Mouse (Mus musculus): ENCODE results near the gene Smok3b. TPM values are rescaled to one million over a fixed set of nuclear protein-coding genes. Genes with fewer than 3 reads are reported as not detected.
"Not testable (repeated sequence)": the region's sequence is repeated elsewhere in the genome, so short reads cannot be mapped to it uniquely, and the experiment has no call there.

Gene Smok3b
- polyA plus RNA-seq (2016; fragmentation: Nextera tagmentation; extraction: Ambion mirVana), result not detected in 2 replicates

DNA sequence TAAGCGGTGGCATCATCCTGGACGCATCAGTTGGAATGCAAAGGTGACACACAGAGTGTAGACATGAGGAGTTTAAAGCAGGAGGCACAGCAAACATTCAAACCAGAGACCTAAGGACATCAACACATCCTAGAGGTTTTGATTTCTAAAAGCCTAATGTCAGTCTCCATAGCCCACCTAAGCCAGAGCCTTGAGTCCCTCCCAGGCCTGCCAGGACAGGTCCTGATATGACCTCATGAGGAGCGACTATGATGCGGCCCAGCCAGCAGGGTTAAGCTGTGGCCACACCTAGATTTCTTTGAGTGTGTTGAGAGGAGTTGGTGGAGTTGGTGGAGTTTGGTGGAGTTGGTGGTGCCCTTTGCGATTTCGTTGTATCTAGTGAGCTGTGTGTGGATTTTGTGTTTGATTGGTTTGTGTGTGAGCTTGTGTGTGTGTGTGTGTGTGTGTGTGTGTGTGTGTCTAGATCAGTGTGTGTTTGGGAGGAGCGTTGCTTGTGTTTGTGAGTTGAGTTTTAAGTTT lies at the start of gene Smok3b, which contains the start of gene Smok3a:
Gene Smok3b, plus strand, starts transcription at position 469 of the 519 bp plus-strand sequence.
Gene Smok3a, plus strand, starts transcription at position 301 of the 519 bp plus-strand sequence.
- DNase-seq (ENCODE audit: extremely low spot score, low spot score); H3K4me3 ChIP-seq; H3K9me3 ChIP-seq; H3K27me3 ChIP-seq (ENCODE audit: poor library complexity, severe bottlenecking); H3K27ac ChIP-seq; H3K4me1 ChIP-seq; H3K36me3 ChIP-seq (replicated peaks): not testable (repeated sequence)
- WGBS, result 91% methylated on average over 3 of the region's 7 CpGs

DNA sequence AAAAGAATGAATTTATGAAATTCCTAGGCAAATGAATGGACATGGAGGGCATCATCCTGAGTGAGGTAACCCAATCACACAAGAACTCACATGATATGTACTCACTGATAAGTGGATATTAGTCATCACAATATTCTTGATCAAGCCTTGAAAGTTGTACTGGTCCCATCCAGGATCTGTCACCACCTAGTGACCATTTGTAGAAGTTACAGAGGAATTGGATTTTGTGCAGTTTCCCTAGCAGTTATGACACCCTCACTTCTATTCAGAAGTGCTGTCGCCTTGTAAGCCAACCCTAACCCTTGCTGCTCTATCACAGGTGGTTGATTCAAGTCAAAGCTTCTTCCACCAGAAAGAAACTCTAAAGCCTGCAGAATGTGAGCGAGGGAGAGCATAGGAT lies 48.1 kb upstream of the Smok3b start:
- no peaks in the 10 kb centered on the region for H3K36me3 ChIP-seq (replicated peaks)
- DNase-seq (ENCODE audit: extremely low spot score, low spot score), result no peak
- H3K4me3 ChIP-seq, result no peak overlapping the region
- H3K27me3 ChIP-seq (ENCODE audit: poor library complexity, severe bottlenecking), result no peaks in the 10 kb centered on the region
- H3K9me3 ChIP-seq, result no peaks in the 10 kb centered on the region
- no peak overlapping the region for H3K27ac ChIP-seq
- no peaks in the 10 kb centered on the region for H3K4me1 ChIP-seq
- 66% methylated on average over 2 of the region's 2 CpGs for WGBS

DNA sequence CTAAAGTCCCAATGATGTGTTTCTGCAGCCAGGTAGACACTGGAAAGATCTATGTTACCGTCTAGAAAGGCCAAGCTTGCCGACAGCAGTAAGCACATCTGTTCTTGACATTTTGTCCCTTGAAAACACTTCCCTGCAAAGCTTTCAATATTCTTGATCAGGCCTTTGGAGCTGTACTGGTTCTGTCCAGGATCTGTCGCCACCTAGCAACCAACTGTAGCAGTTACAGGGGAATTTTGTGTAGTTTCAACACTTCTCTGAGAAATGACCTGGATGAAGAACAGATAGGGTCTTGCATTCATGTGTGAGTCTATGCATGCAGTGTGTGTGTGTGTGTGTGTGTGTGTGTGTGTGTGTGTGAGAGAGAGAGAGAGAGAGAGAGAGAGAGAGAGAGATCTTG lies 47.5 kb upstream of the Smok3b start:
- DNase-seq (ENCODE audit: extremely low spot score, low spot score), result no peak

GRCm38 (mm10) chr5:137974724-137975123 lies 46.5 kb upstream of the Smok3b start:
- 74% methylated on average over 3 of the region's 3 CpGs for WGBS
- H3K9me3 ChIP-seq, result no peaks in the 10 kb centered on the region
- no peak overlapping the region for H3K27ac ChIP-seq
- no peaks in the 10 kb centered on the region for H3K4me1 ChIP-seq
- H3K27me3 ChIP-seq (ENCODE audit: poor library complexity, severe bottlenecking), result no peaks in the 10 kb centered on the region
- no peak overlapping the region for H3K4me3 ChIP-seq
- DNase-seq (ENCODE audit: extremely low spot score, low spot score), result no peak
- no peaks in the 10 kb centered on the region for H3K36me3 ChIP-seq (replicated peaks)

More for the DNA sequence above, 47.5 kb upstream of the Smok3b start:
- Histone ChIP-seq H3K27me3 (ENCODE audit: poor library complexity, severe bottlenecking) (no peaks in the 10 kb centered on the region), H3K4me1 (no peaks in the 10 kb centered on the region), H3K4me3 (no peak overlapping the region), H3K36me3 (replicated peaks) (no peaks in the 10 kb centered on the region), H3K9me3 (no peaks in the 10 kb centered on the region), H3K27ac (no peak overlapping the region)
- WGBS, result 66% methylated on average over 3 of the region's 3 CpGs

DNA sequence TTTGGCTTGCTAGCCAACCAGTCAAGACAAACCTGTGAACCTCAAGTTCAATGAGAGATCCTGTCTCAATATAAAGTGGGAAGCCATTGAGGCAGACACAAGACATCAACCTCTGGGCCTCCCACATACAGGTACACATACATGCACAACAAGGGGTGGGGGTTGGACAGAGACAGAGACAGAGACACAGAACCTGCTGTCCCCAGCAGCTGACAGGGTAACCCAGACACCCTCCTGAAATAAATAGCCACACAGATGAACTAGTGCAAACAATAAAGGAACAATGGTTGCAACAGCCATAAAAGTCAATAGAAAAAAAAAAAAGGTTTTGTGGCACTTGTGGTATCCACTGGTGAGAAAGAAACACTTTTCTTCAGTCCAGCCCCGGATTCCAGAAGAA lies 45.8 kb upstream of the Smok3b start:
- Histone ChIP-seq H3K27me3 (ENCODE audit: poor library complexity, severe bottlenecking) (no peaks in the 10 kb centered on the region), H3K9me3 (no peaks in the 10 kb centered on the region), H3K36me3 (replicated peaks) (no peaks in the 10 kb centered on the region), H3K4me1 (no peaks in the 10 kb centered on the region), H3K4me3 (no peak overlapping the region), H3K27ac (no peak overlapping the region)
- WGBS, result 74% methylated on average over 1 of the region's 1 CpGs
- no peak for DNase-seq (ENCODE audit: extremely low spot score, low spot score)

DNA sequence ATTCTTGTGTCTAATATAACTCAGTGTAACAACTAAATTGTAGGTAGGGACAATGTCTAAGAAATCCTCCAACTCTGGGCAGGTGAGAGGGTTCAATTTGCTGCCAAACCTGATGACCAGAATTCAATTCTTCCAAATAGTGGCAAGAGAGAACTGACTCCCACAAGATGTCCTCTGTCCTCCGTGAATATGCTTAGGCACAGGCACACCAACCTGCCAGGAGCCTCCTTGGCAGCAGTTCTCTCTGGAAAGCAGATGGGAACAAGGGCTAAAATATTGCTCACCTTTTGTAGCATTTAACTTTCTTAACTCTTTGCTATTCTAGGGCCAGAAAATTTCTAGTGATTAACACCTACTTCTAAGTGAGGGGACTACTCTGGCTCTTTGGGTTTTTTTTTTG lies 43.9 kb upstream of the Smok3b start:
- no peak overlapping the region for H3K27ac ChIP-seq
- H3K9me3 ChIP-seq, result no peaks in the 10 kb centered on the region
- 44% methylated on average over 1 of the region's 1 CpGs for WGBS
- DNase-seq (ENCODE audit: extremely low spot score, low spot score), result no peak
- no peaks in the 10 kb centered on the region for H3K27me3 ChIP-seq (ENCODE audit: poor library complexity, severe bottlenecking)
- H3K36me3 ChIP-seq (replicated peaks), result no peaks in the 10 kb centered on the region
- no peaks in the 10 kb centered on the region for H3K4me1 ChIP-seq
- no peak overlapping the region for H3K4me3 ChIP-seq

GRCm38 (mm10) chr5:137979081-137979480 lies 42.1 kb upstream of the Smok3b start:
- WGBS, result 71% methylated on average over 2 of the region's 2 CpGs
- H3K9me3 ChIP-seq, result no peaks in the 10 kb centered on the region; the same call in 1 of the 2 replicates
- H3K36me3 ChIP-seq (replicated peaks), result no peaks in the 10 kb centered on the region
- DNase-seq (ENCODE audit: extremely low spot score, low spot score), result no peak
- no peaks in the 10 kb centered on the region for H3K4me1 ChIP-seq
- H3K27ac ChIP-seq, result no peak overlapping the region
- no peak overlapping the region for H3K4me3 ChIP-seq
- H3K27me3 ChIP-seq (ENCODE audit: poor library complexity, severe bottlenecking), result no peaks in the 10 kb centered on the region

GRCm38 (mm10) chr5:137981300-137981699 lies 39.9 kb upstream of the Smok3b start, which contains the start of gene Azgp1:
Gene Azgp1, plus strand, starts transcription at chr5:137981520.
- H3K27ac ChIP-seq, result no peak within 1 kb of the TSS
- no peaks in the 10 kb centered on the region for H3K27me3 ChIP-seq (ENCODE audit: poor library complexity, severe bottlenecking)
- 85% methylated on average over 4 of the region's 4 CpGs for WGBS
- no peak for DNase-seq (ENCODE audit: extremely low spot score, low spot score)
- no peaks in the 10 kb centered on the region for H3K4me1 ChIP-seq
- no peak within 1 kb of the TSS for H3K4me3 ChIP-seq
- no peaks in the 10 kb centered on the region for H3K36me3 ChIP-seq (replicated peaks)
- no peaks in the 10 kb centered on the region; the same call in 1 of the 2 replicates for H3K9me3 ChIP-seq

- Histone ChIP-seq H3K9me3 (no peaks in the 10 kb centered on the region; the same call in 1 of the 2 replicates), H3K4me3 (no peak overlapping the region), H3K27ac (no peak overlapping the region), H3K4me1 (no peaks in the 10 kb centered on the region), H3K27me3 (ENCODE audit: poor library complexity, severe bottlenecking) (no peaks in the 10 kb centered on the region), H3K36me3 (replicated peaks) (no peaks in the 10 kb centered on the region)
- DNase-seq (ENCODE audit: extremely low spot score, low spot score), result no peak
- WGBS, result 83% methylated on average over 1 of the region's 1 CpGs
These were observed 34.9 kb upstream of the Smok3b start for GRCm38 (mm10) chr5:137986351-137986750.

- Histone ChIP-seq H3K36me3 (replicated peaks) (no peaks in the 10 kb centered on the region), H3K27me3 (ENCODE audit: poor library complexity, severe bottlenecking) (no peaks in the 10 kb centered on the region), H3K4me3 (no peak overlapping the region), H3K4me1 (no peaks in the 10 kb centered on the region), H3K27ac (no peak overlapping the region), H3K9me3 (peaks cover 14% of the 10 kb centered on the region)
- 90% methylated on average over 5 of the region's 5 CpGs for WGBS
- DNase-seq (ENCODE audit: extremely low spot score, low spot score), result no peak
These were observed 11.8 kb upstream of the Smok3b start for GRCm38 (mm10) chr5:138009437-138009836.

- DNase-seq (ENCODE audit: extremely low spot score, low spot score), result no peak
- no peak overlapping the region for H3K27ac ChIP-seq
- WGBS, result 90% methylated on average over 5 of the region's 5 CpGs
These were observed 8.8 kb upstream of the Smok3b start for GRCm38 (mm10) chr5:138012382-138012781.

GRCm38 (mm10) chr5:138016530-138016929 lies 4.7 kb upstream of the Smok3b start:
- no peaks in the 10 kb centered on the region for H3K36me3 ChIP-seq (replicated peaks)
- H3K4me3 ChIP-seq, result no peak overlapping the region
- DNase-seq (ENCODE audit: extremely low spot score, low spot score), result no peak
- H3K27me3 ChIP-seq (ENCODE audit: poor library complexity, severe bottlenecking), result no peaks in the 10 kb centered on the region
- H3K27ac ChIP-seq, result no peak overlapping the region
- H3K9me3 ChIP-seq, result no peaks in the 10 kb centered on the region
- H3K4me1 ChIP-seq, result no peaks in the 10 kb centered on the region
- 97% methylated on average over 2 of the region's 2 CpGs for WGBS

More at GRCm38 (mm10) chr5:138012382-138012781, 8.8 kb upstream of the Smok3b start:
- Histone ChIP-seq H3K27me3 (ENCODE audit: poor library complexity, severe bottlenecking) (no peaks in the 10 kb centered on the region), H3K4me3 (no peak overlapping the region), H3K36me3 (replicated peaks) (no peaks in the 10 kb centered on the region), H3K4me1 (no peaks in the 10 kb centered on the region), H3K9me3 (no peaks in the 10 kb centered on the region)

- Histone ChIP-seq H3K9me3 (no peaks in the 10 kb centered on the region), H3K4me1 (no peaks in the 10 kb centered on the region), H3K27me3 (ENCODE audit: poor library complexity, severe bottlenecking) (no peaks in the 10 kb centered on the region), H3K36me3 (replicated peaks) (no peaks in the 10 kb centered on the region), H3K27ac (no peak overlapping the region), H3K4me3 (no peak overlapping the region)
- no peak for DNase-seq (ENCODE audit: extremely low spot score, low spot score)
These were observed 4.2 kb upstream of the Smok3b start for GRCm38 (mm10) chr5:138016997-138017396.

DNA sequence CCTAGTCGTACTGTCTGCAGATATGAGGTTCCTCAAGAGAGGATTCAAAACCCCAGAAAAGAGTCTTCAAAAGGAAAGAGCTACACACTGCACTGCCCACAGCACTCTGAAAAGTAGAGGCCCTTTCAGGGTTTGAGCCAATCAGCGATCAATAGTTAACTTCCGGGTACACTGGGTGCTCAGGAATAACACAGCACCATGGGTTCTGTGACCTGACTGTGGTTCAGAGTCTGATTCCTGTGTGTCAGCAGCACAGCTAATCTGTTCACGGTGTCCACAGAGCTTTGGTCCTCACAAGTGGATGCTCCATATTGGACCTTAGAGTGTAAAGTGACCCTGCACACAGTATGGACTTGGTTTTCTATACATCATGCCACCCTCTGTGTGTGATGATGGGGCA lies 1.7 kb upstream of the Smok3b start:
- not testable (repeated sequence) for H3K27me3 ChIP-seq (ENCODE audit: poor library complexity, severe bottlenecking); H3K4me3 ChIP-seq; H3K36me3 ChIP-seq (replicated peaks); H3K27ac ChIP-seq; H3K9me3 ChIP-seq; DNase-seq (ENCODE audit: extremely low spot score, low spot score); H3K4me1 ChIP-seq
- 87% methylated on average over 4 of the region's 4 CpGs for WGBS
